Mouse (Mus musculus) mammary gland, adult 2 months (tissue): ENCODE results near the gene Wdr31. TPM values are rescaled to one million over a fixed set of nuclear protein-coding genes. Genes with fewer than 3 reads are reported as not detected.

Source experiments
- polyA plus RNA-seq: library from polyadenylated mRNA; depleted of rRNA; stranded (reverse); fragments of >200 nt; gene quantifications from 2 replicates; pipeline ENCODE4 v1.2.3, GENCODE M21; 2012; ENCODE audit warnings: low replicate concordance; rRNA removed

Gene Wdr31
- polyA plus RNA-seq, result 0.62 and 1.2 TPM in 2 replicates

DNA sequence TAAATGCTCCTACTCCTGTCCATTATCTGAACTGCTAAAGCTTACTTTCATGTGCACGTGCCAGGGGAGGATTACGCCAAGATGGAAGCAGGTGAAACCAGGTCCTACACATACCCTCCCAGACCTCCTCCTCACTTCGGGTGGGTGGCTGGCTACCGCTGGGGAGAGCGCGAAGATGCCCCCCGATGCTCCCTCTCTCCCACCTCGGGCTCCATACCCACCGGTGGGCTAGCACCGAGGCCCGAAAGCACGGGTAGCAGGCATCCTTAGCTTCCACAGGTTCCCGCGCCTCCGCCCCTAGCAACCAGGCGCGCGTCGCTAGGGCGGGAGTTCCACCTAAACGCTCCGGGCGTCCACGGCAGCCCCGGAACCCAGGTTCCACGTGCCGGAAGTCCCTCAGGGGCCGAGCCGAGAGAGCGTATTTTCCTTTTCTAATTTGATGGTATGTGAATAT, at the start of gene Wdr31:
TSS of gene Wdr31 (minus strand) at position 299 of the 454 bp plus-strand sequence.

DNA sequence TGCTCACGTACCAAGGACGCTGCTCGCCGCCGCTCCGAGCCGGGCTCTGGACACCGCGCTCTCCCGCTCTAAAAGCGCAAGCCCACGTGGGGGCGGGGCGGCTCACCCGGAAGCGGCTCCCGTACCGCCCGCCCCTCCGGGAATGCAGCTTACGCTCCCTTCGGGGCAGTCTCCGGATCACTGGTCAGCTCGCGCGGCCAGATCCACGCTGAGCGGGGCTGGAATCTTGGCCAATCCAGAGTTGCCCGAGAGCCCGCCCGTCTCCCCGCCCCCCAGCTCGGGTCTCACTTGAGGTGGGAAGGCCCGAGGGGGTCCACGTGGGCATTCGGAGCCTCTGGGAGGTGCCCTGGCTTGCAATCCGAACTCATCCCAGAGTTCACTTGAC, 49.1 kb upstream of the Wdr31 start, which contains the start of gene Alad:
TSS of gene Alad (minus strand) at position 70 of the 385 bp plus-strand sequence.

DNA sequence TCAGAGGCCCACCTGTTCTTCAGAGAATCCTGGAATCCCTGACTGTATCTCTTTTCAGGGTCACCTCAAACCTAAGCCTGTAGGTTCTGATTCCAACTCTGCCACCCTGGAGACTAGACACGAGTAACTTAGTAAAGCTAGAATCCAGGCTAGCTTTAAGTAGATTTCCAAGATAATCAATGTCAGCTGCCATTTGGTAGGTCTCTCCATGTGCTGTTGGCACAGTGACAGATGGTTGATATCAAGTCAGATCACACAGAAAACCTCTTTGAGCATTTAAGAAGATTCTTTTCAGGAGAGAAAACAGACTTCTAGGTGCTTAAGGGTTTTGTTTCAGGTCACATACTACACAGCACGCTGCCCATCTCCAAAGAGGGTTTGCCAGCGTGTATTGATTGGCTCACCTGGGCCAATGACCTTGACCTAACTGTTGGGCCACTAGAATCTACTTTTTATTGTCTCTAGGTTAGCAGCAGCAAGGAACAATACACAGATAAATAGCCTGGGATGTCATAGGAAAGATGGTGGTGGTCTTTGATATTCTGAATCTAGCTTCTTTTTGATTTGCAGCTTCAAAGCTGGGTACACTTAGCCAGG, 32.8 kb upstream of the Wdr31 start, which contains the start of gene Hdhd3:
TSS of gene Hdhd3 (minus strand) at position 94 of the 597 bp plus-strand sequence.

DNA sequence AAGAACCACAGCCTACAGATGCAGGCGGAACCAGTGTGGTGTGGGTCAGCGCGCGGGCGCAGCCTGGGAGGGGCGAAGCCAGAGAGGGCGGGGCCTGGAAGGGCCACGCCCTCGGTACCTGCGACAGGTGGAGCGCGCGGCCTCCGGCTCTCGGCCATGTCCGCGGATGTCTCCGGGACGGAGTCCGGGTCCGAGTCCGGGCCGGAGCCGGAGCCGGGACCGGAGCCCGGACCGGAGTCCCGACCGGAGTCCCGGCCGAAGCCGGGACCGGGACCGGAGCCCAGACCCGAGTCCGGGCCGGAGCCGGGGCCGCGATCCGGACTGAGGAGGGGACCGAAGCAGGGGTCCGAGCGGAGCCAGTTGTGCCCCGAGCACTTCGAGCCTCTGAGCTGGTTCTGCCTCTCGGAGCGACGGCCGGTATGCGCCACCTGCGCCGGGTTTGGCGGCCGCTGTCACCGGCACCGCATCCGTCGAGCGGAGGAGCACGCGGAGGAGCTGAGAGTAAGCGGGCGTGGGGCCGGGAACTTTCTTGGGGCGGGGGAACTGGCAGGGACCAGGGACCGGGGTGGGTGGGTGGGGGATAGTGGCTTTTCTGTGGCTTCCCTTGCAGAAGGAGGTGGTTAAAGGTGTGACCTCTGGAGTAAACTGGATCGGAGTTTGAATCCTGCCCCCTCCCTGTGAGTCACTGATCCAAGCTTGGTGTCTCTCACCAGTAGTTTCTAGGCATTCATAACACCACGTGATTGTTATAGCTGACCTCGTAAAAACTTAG, 9.4 kb upstream of the Wdr31 start, which contains the start of gene Bspry:
TSS of gene Bspry (plus strand) at position 117 of the 772 bp plus-strand sequence.

DNA sequence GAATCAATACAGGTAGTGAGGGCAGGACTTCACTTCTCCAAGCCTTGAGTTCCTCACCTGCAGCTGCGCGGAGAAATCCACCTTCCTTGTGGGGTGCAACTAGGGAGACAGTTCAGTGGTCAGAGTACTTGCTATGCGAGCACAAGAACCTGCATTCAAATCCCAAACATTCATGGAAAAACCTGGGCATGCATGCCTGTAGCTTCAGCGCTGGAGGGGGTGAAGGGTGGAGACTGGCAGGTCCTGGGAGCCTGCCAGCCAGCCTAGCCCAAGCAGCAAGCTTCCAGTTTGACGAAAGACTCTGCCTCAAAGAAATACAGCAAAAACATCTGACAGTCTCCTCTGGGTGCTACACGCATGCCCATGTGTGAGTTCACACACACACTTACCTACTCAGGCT, 35.6 kb downstream of the Wdr31 start, which contains the start of gene Rnf183:
TSS of gene Rnf183 (minus strand) at position 172 of the 400 bp plus-strand sequence.

DNA sequence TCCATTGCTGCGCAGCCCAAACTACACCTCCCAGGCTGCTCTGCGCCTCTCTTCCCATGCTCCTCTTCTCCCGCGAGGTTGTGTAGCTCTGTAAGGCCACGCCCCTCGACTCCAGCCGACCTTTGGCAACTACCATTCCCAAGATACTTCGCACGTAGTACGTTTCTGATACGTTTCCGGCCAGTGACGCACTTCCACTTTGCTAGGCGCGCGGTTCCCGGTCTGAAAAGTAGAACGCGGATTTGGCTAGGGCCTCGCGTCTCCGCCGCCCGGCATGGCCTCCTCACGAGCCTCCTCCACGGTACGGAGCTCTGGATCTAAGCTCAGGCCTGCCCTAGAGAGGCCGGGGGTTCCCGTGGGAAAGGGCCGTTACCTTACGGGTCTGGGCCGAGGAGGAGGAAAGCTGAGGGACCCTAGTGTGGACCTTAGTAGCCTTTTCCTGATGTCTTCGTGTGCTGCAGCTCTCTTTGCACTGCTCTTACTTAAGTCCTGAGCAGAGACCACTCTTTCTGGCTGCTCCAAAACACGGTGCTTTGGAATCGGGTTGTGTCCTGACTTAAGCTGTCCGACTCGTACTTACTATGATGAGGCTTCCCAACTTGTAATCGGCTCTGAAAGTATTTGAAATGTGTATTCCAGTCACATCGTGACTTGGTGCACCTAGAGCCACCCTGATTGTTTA, 62.0 kb downstream of the Wdr31 start, which contains the start of the genes Cdc26 and Prpf4:
TSS of gene Cdc26 (minus strand) at position 42 of the 682 bp plus-strand sequence.
TSS of gene Prpf4 (plus strand) at position 197 of the 682 bp plus-strand sequence.

Other genes with a start within 250 kb of the Wdr31 start
- gene Zfp37, start 239.8 kb downstream of the Wdr31 start, polyA plus RNA-seq, result 0.13 and 0.50 TPM in 2 replicates
- gene Slc31a2, start 208.3 kb downstream of the Wdr31 start, polyA plus RNA-seq, result 19.1 and 38.9 TPM in 2 replicates
- 42.8 and 49.2 TPM in 2 replicates for gene Fkbp15, start 110.3 kb downstream of the Wdr31 start, polyA plus RNA-seq
- 9.0 and 21.7 TPM in 2 replicates for gene Slc31a1, start 110.2 kb downstream of the Wdr31 start, polyA plus RNA-seq
- 19.6 and 32.2 TPM in 2 replicates for gene Cdc26, start 62.3 kb downstream of the Wdr31 start, polyA plus RNA-seq
- gene Prpf4, start 62.1 kb downstream of the Wdr31 start, polyA plus RNA-seq, result 9.4 and 14.1 TPM in 2 replicates
- gene Rnf183, start 35.6 kb downstream of the Wdr31 start, polyA plus RNA-seq, result 0.24 and 0.49 TPM in 2 replicates
- gene Bspry, start 9.2 kb upstream of the Wdr31 start, polyA plus RNA-seq, result 10.6 and 11.3 TPM in 2 replicates
- 12.1 and 15.6 TPM in 2 replicates for gene Hdhd3, start 32.6 kb upstream of the Wdr31 start, polyA plus RNA-seq
- 132 and 139 TPM in 2 replicates for gene Alad, start 49.0 kb upstream of the Wdr31 start, polyA plus RNA-seq
- 10.1 and 17.1 TPM in 2 replicates for gene Pole3, start 54.2 kb upstream of the Wdr31 start, polyA plus RNA-seq
- 0.22 TPM in 1 of 2 replicates, not detected in the other for gene 4933430I17Rik, start 54.5 kb upstream of the Wdr31 start, polyA plus RNA-seq
- 78.3 and 83.9 TPM in 2 replicates for gene Rgs3, start 89.0 kb upstream of the Wdr31 start, polyA plus RNA-seq